Mouse (Mus musculus) thymus, adult 2 months (tissue): ENCODE results near the gene Kif12.

Experiments used
- CTCF ChIP-seq: fragments of 200-500 bp; IDR thresholded peaks from 2 replicates; pipeline ENCODE4 v1.5.1; 2012; ENCODE audit warnings: mild to moderate bottlenecking, control low read depth, low read length, moderate library complexity, borderline replicate concordance; ENCODE audit not compliant: control insufficient read depth, poor library complexity, insufficient read depth; ENCODE audit errors: extremely low read depth
- POLR2A ChIP-seq: fragments of 200-500 bp; IDR thresholded peaks from 2 replicates; pipeline ENCODE4 v1.6.1; 2012; ENCODE audit warnings: mild to moderate bottlenecking, low read length, control low read depth, moderate library complexity; ENCODE audit not compliant: control insufficient read depth, poor library complexity, insufficient read depth; ENCODE audit errors: extremely low read depth

DNA sequence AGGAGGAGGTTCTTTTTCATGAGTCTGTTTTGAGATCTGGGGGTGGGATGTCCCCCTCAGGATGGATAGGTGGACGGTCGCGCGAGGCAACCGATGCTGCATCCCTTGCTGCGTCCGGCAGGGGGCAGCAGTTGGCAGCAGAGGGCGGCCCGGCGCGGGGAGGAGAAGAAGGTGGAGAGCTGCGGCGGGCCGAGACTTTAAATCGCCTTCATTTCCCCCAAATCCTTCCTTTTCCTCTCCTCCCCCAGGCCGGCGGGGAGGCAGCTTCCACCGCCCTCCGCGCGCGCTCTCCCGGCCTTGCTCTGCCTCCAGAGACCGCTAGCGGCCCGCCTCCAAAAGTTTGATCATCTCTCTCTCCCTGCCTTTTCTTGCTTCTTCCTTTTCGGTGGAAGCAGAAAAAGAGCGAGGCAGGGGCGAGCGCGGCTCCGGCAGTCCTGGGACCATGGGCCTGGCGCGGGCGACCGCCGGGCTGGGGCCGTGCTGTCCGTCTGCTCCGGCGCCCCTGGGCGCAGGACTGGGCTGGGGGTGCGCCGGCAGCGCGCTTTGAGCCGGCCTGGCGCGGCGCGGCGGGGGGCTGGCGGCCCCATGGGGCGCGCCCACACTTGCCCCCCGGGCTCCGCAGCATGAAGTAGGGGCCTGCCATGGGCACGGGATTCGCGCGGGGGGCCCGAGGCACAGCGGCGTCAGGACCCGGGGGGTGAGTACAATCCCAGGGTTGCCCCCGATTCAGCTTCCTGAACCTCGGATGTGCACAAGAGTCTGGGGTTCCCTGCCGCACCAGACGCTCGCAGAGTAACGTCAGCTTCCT, 43.5 kb upstream of the Kif12 start:
- TF ChIP-seq CTCF = peak; percentile 95
- no peak for TF ChIP-seq POLR2A
